ENCODE assay signal across 8 mouse cellular contexts in genomic region chr4:118180301-118181080, GRCm38 (mm10). TPM values are rescaled to one million over a fixed set of nuclear protein-coding genes. Genes with fewer than 3 reads are reported as not detected.
DNase-seq lines count a peak whose midpoint lies in the region; ATAC-seq and TF ChIP-seq lines count a peak whose summit lies in the region.

No protein-coding gene starts in this region.

- ATAC-seq in hindbrain, embryonic 11.5 days (ENCODE audit: low FRiP score): peak; percentile 37

- peak overlapping the region; percentile 87 for H3K4me3 ChIP-seq in layer of hippocampus, adult 2 months
- H3K4me3 ChIP-seq in brown adipose tissue, adult 24 weeks (ENCODE audit: insufficient read depth, low read depth, low read length): peak overlapping the region; percentile 60
- H3K4me3 ChIP-seq in hindbrain, embryonic 11.5 days (ENCODE audit: low read depth, low read length): peak overlapping the region; percentile 75
- peak overlapping the region; percentile 97 for H3K4me3 ChIP-seq in megakaryocyte, embryonic 14.5 days (replicated peaks)

- no peaks in the 10 kb centered on the region for H3K9me3 ChIP-seq in hindbrain, embryonic 11.5 days (ENCODE audit: control insufficient read depth, low read length)
- H3K9me3 ChIP-seq in megakaryocyte, embryonic 14.5 days: no peaks in the 10 kb centered on the region

- DNase-seq in layer of hippocampus, adult 2 months (ENCODE audit: low spot score in 2 of 2): no peak
- no peak for DNase-seq in layer of hippocampus, adult 11-12 months (ENCODE audit: low spot score)
- no peak for DNase-seq in hindbrain, embryonic 11.5 days (ENCODE audit: low spot score)
- no peak for DNase-seq in urinary bladder, postnatal 10 days (ENCODE audit: low spot score)
- no peak for DNase-seq in thymus, postnatal 10 days (ENCODE audit: low spot score in 2 of 2)
- DNase-seq in testis, postnatal 10 days (ENCODE audit: low spot score): no peak

- 0 out of 2 replicates have a peak, but pooled peaks cover 13% of the 10 kb centered on the region for H3K36me3 ChIP-seq in hindbrain, embryonic 11.5 days (ENCODE audit: control insufficient read depth, insufficient read depth, low read length)
- peaks cover 20% of the 10 kb centered on the region for H3K36me3 ChIP-seq in megakaryocyte, embryonic 14.5 days (replicated peaks; ENCODE audit: low read length)

- peak overlapping the region; percentile 99 for H3K27ac ChIP-seq in layer of hippocampus, adult 2 months
- peak overlapping the region; percentile 47 for H3K27ac ChIP-seq in brown adipose tissue, adult 24 weeks (replicated peaks; ENCODE audit: low read depth, low read length)
- peak overlapping the region; percentile 91 for H3K27ac ChIP-seq in hindbrain, embryonic 11.5 days (ENCODE audit: low read depth, low read length)

- no peak for TF ChIP-seq CTCF in layer of hippocampus, adult 2 months (conservative IDR thresholded peaks at IDR 0.05)

- 15% methylated on average over 17 of the region's 17 CpGs for WGBS in hindbrain, embryonic 11.5 days

- peak overlapping the region; percentile 65 for H3K9ac ChIP-seq in hindbrain, embryonic 11.5 days (ENCODE audit: low read depth, low read length)

- H3K27me3 ChIP-seq in hindbrain, embryonic 11.5 days (ENCODE audit: control insufficient read depth, insufficient read depth, low read length): no peaks in the 10 kb centered on the region
- H3K27me3 ChIP-seq in megakaryocyte, embryonic 14.5 days (replicated peaks): no peaks in the 10 kb centered on the region

- H3K4me1 ChIP-seq in brown adipose tissue, adult 24 weeks (ENCODE audit: control insufficient read depth, insufficient read depth, insufficient read length, low read length): peaks cover 2% of the 10 kb centered on the region; the same call in 1 of the 2 replicates
- peaks cover 3% of the 10 kb centered on the region; the same call in 1 of the 2 replicates for H3K4me1 ChIP-seq in hindbrain, embryonic 11.5 days (replicated peaks; ENCODE audit: control insufficient read depth, insufficient read depth, low read length)
- H3K4me1 ChIP-seq in megakaryocyte, embryonic 14.5 days: peaks cover 17% of the 10 kb centered on the region

- peak overlapping the region; percentile 57 for H3K4me2 ChIP-seq in hindbrain, embryonic 11.5 days (replicated peaks; ENCODE audit: low read depth, low read length)

RNA-seq across cellular contexts. Expression of gene Kdm4a, which starts 0.6 kb away (rescaled TPM):
- total RNA-seq in layer of hippocampus, adult 2 months (2021): 10 to 100 TPM; 48.8 to 50.1 TPM
- polyA plus RNA-seq in brown adipose tissue, adult 24 weeks (2012; ENCODE audit: insufficient read depth, insufficient read length, missing spikeins): 12.1 and 12.6 TPM in 2 replicates
- polyA plus RNA-seq in hindbrain, embryonic 11.5 days (2014; fragmentation: Nextera tagmentation; extraction: Ambion mirVana): 58.1 and 67.5 TPM in 2 replicates
- 11.3 and 18.7 TPM in 2 replicates for polyA plus RNA-seq in megakaryocyte, embryonic 14.5 days (2012; ENCODE audit: insufficient read depth, low replicate concordance)

RNA-seq across cellular contexts. Expression of gene St3gal3, which starts 45.8 kb away (rescaled TPM):
- total RNA-seq in layer of hippocampus, adult 2 months (2021): 10 to 100 TPM; 41.9 to 42.1 TPM
- 27.5 and 34.3 TPM in 2 replicates for polyA plus RNA-seq in brown adipose tissue, adult 24 weeks (2012; ENCODE audit: insufficient read depth, insufficient read length, missing spikeins)
- 5.5 and 6.0 TPM in 2 replicates for polyA plus RNA-seq in hindbrain, embryonic 11.5 days (2014; fragmentation: Nextera tagmentation; extraction: Ambion mirVana)
- 6.7 and 17.4 TPM in 2 replicates for polyA plus RNA-seq in megakaryocyte, embryonic 14.5 days (2012; ENCODE audit: insufficient read depth, low replicate concordance)

Comparison
In these comparisons a context has a peak if more than half of its experiments do, and no peak if none do; other contexts are left out.
1. H3K27ac ChIP-seq: peak in every context shown above with its lines; median percentile 99 in layer of hippocampus, adult 2 months; 91 in hindbrain, embryonic 11.5 days; 47 in brown adipose tissue, adult 24 weeks.